Mouse (Mus musculus) urinary bladder, postnatal 14 days (tissue): ENCODE measurements around the gene Eps15.

Experiments
- DNase-seq: peaks from one replicate; pipeline ENCODE4 v3.0.0; 2021; ENCODE audit warnings: low spot score

Gene Eps15

GRCm38 (mm10) chr4:109433641-109434040 lies 153.6 kb downstream of the Eps15 start:
- DNase-seq, result no peak

GRCm38 (mm10) chr4:109434256-109434655 lies 154.2 kb downstream of the Eps15 start:
- no peak for DNase-seq
